ENCODE assay signal across 8 mouse cellular contexts in the genomic region with DNA sequence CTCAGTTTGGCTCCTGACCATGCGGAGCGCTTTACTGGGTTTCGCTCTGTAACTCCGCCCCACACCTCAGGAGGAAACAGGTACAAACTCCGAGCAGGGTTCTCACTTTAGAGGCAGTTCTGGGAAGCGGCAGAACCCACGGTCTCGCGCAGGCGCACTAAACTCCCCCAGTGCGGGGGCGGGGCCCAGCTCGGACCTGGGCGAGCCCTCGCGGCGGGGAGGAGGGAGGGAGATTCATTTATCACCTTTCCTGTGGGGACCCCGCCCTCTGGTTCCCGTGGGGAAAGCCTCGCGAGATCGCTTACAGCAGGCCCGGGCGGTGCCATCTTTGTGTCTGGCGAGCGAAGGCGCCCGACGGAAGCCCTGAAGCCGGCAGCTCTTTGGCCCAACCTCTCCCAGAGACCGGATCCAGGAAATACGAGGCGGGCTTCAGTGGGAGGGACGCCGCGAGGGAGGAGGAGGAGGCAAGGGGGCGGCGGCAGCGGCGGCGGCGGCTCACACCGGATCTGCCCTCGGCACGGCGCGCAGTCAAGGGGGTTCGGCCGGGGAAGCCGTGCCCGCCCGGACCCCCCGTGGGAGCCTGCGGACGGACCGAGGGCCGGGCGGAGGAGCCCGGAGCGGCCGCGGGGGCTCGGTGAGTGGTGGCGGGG. TPM values are rescaled to one million over a fixed set of nuclear protein-coding genes. Genes with fewer than 3 reads are reported as not detected.
A peak's percentile ranks its signal among the peaks of the same experiment; 100 is the strongest.
DNase-seq lines count a peak whose midpoint lies in the region; ATAC-seq lines count a peak whose summit lies in the region.

Tab3 (plus strand) TSS at position 491 of the 650 bp plus-strand sequence.

- H3K27me3 ChIP-seq in forebrain, embryonic 14.5 days (replicated peaks; ENCODE audit: control insufficient read depth, insufficient read depth, low read length): no peaks in the 10 kb centered on the region
- no peaks in the 10 kb centered on the region for H3K27me3 ChIP-seq in neural tube, embryonic 15.5 days (replicated peaks)

- ATAC-seq in forebrain, embryonic 14.5 days: peak; percentile 98
- peak; percentile 97 for ATAC-seq in neural tube, embryonic 15.5 days (ENCODE audit: low FRiP score)

- H3K9me3 ChIP-seq in forebrain, embryonic 14.5 days (replicated peaks; ENCODE audit: control insufficient read depth, low read length): no peaks in the 10 kb centered on the region
- H3K9me3 ChIP-seq in neural tube, embryonic 15.5 days (replicated peaks): no peaks in the 10 kb centered on the region

- peak within 1 kb of the TSS; percentile 56 for H3K4me3 ChIP-seq in forebrain, embryonic 14.5 days (ENCODE audit: low read depth, low read length)
- peak within 1 kb of the TSS; percentile 64 for H3K4me3 ChIP-seq in neural tube, embryonic 15.5 days (replicated peaks)

- H3K9ac ChIP-seq in forebrain, embryonic 14.5 days (ENCODE audit: low read length): peak within 1 kb of the TSS; percentile 76
- H3K9ac ChIP-seq in neural tube, embryonic 15.5 days (replicated peaks): peak within 1 kb of the TSS; percentile 59

- peak within 1 kb of the TSS; percentile 39; the same call in 1 of the 2 replicates for H3K27ac ChIP-seq in forebrain, embryonic 14.5 days (ENCODE audit: low read depth, low read length)
- peak within 1 kb of the TSS; percentile 79 for H3K27ac ChIP-seq in neural tube, embryonic 15.5 days (replicated peaks)

- intact Hi-C loops in heart, postnatal 14 days (cut with DNase I): no loop called here

- WGBS in forebrain, embryonic 14.5 days: 31% methylated on average over 57 of the region's 64 CpGs
- 14% methylated on average over 59 of the region's 64 CpGs for whole genome bisulfite sequencing in neural tube, embryonic 15.5 days

- H3K4me1 ChIP-seq in forebrain, embryonic 14.5 days (ENCODE audit: control insufficient read depth, insufficient read depth, low read length): no peaks in the 10 kb centered on the region
- peaks cover 12% of the 10 kb centered on the region; the same call in 1 of the 2 replicates for H3K4me1 ChIP-seq in neural tube, embryonic 15.5 days

- H3K36me3 ChIP-seq in forebrain, embryonic 14.5 days (ENCODE audit: control insufficient read depth, insufficient read depth, low read length): no peaks in the 10 kb centered on the region
- no peaks in the 10 kb centered on the region for H3K36me3 ChIP-seq in neural tube, embryonic 15.5 days

- DNase-seq in ES-CJ7 (ENCODE audit: low read depth, low spot score): peak; percentile 96
- DNase-seq in cerebellum, adult 11 months: peak; percentile 94
- peak; percentile 95 for DNase-seq in forebrain, embryonic 14.5 days (ENCODE audit: low spot score)
- DNase-seq in heart, postnatal 14 days: peak; percentile 92 to 93
- DNase-seq in layer of hippocampus, adult 11-12 months (ENCODE audit: low spot score): peak; percentile 94
- DNase-seq in lung, adult 18-20 months: peak; percentile 97 to 98
- DNase-seq in testis, postnatal 14 days (ENCODE audit: low spot score): peak; percentile 96

- H3K4me2 ChIP-seq in forebrain, embryonic 14.5 days (ENCODE audit: low read length): peak within 1 kb of the TSS; percentile 59
- H3K4me2 ChIP-seq in neural tube, embryonic 15.5 days: peak within 1 kb of the TSS; percentile 53

RNA-seq across cellular contexts. Expression of gene Tab3, which starts in this region (rescaled TPM):
- 6.1 and 6.4 TPM in 2 replicates for polyA plus RNA-seq in forebrain, embryonic 14.5 days (2014; fragmentation: Nextera tagmentation; extraction: Ambion mirVana)
- 1 to 10 TPM; 7.9 to 9.7 TPM for total RNA-seq in heart, postnatal 14 days (2021)
- polyA plus RNA-seq in neural tube, embryonic 15.5 days (2015; fragmentation: Nextera tagmentation; extraction: Ambion mirVana): 5.0 and 5.7 TPM in 2 replicates

Comparison
In these comparisons a context has a peak if more than half of its experiments do, and no peak if none do; other contexts are left out.
1. Peak in every context shown above with its lines: DNase-seq, ATAC-seq, H3K4me3 ChIP-seq and H3K27ac ChIP-seq.